Mouse (Mus musculus) hindbrain, embryonic 15.5 days (tissue): ENCODE results near the gene Jpt1. TPM values are rescaled to one million over a fixed set of nuclear protein-coding genes. Genes with fewer than 3 reads are reported as not detected.

Experiments
- ATAC-seq: fragments of 200-750 bp; cut with Nextera tagmentation; 2 replicates; pipeline ENCODE4 v1.8.0; 2017; ENCODE audit warnings: low read depth, moderate number of reproducible peaks, moderate TSS enrichment; ENCODE audit not compliant: low FRiP score
- H3K27ac ChIP-seq: fragments of 300-500 bp; sonication (generic); replicated peaks from 2 replicates; pipeline ENCODE4 v1.5.1; 2015; ENCODE audit warnings: mild to moderate bottlenecking, inconsistent platforms
- H3K27me3 ChIP-seq: fragments of 300-500 bp; sonication (generic); 2 replicates; pipeline ENCODE4 v1.6.1; 2015; ENCODE audit warnings: control low read depth, inconsistent platforms
- H3K36me3 ChIP-seq: fragments of 300-500 bp; sonication (generic); 2 replicates; pipeline ENCODE4 v1.6.1; 2015; ENCODE audit warnings: control low read depth, inconsistent platforms
- H3K4me1 ChIP-seq: fragments of 300-500 bp; sonication (generic); replicated peaks from 2 replicates; pipeline ENCODE4 v1.6.1; 2015; ENCODE audit warnings: control low read depth, inconsistent platforms
- H3K4me2 ChIP-seq: fragments of 300-500 bp; sonication (generic); 2 replicates; pipeline ENCODE4 v1.6.1; 2015; ENCODE audit warnings: moderate library complexity, mild to moderate bottlenecking, inconsistent platforms
- H3K4me3 ChIP-seq: fragments of 300-500 bp; sonication (generic); 2 replicates; pipeline ENCODE4 v1.5.1; 2015; ENCODE audit warnings: mild to moderate bottlenecking, inconsistent platforms
- H3K9ac ChIP-seq: fragments of 300-500 bp; sonication (generic); 2 replicates; pipeline ENCODE4 v1.6.1; 2015; ENCODE audit warnings: inconsistent platforms
- H3K9me3 ChIP-seq: fragments of 300-500 bp; sonication (generic); 2 replicates; pipeline ENCODE4 v1.6.1; 2016; ENCODE audit warnings: control low read depth, inconsistent platforms
- WGBS: fragments of 180-500 bp; shearing (Covaris S2); methylation state at CpG from one replicate; pipeline ENCODE4 v1.1.7; 2015; 5-methylcytosine and 5-hydroxymethylcytosine counted together
- polyA plus RNA-seq: library from polyadenylated mRNA; unstranded; fragments of >200 nt; fragmentation: Nextera tagmentation; extraction: Ambion mirVana; gene quantifications from 2 replicates; pipeline ENCODE4 v1.2.1, GENCODE M21; 2015

Jpt1 gene
- polyA plus RNA-seq, 1 experiment from 2014 or later: 1,399 TPM

DNA sequence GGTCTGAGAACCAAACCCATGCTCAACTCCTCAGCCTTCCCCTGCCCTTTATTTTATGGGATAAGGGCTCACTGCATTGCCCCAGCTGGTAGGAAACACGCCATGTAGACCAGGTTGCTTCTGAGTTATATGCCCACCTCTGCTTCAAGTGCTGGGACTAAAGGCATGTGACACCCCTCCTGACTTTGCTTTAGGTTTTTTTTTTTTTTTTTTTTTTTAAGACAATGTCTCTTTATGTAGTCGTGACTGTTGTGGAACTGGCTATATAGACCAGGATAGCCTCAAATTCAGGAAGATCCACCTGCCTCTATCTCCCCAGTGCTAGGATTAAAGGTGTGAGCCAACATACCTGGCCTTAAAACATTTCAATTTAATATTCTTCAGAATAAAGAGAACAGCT is 8.5 kb upstream of the Jpt1 start:
- H3K27me3 ChIP-seq: no peaks in the 10 kb centered on the region
- ATAC-seq: no peak
- no peaks in the 10 kb centered on the region for H3K4me1 ChIP-seq
- no peaks in the 10 kb centered on the region for H3K9me3 ChIP-seq
- no peak overlapping the region for H3K27ac ChIP-seq
- no peak overlapping the region for H3K4me2 ChIP-seq
- 68% methylated on average over 2 of the region's 2 CpGs for WGBS
- peaks cover 46% of the 10 kb centered on the region for H3K36me3 ChIP-seq
- H3K4me3 ChIP-seq: no peak overlapping the region
- H3K9ac ChIP-seq: no peak overlapping the region

- ATAC-seq: no peak
- no peak overlapping the region for H3K9ac ChIP-seq
- H3K27ac ChIP-seq: no peak overlapping the region
- H3K27me3 ChIP-seq: no peaks in the 10 kb centered on the region
- peaks cover 42% of the 10 kb centered on the region for H3K36me3 ChIP-seq
- no peaks in the 10 kb centered on the region for H3K4me1 ChIP-seq
- 87% methylated on average over 2 of the region's 2 CpGs for WGBS
- no peak overlapping the region for H3K4me2 ChIP-seq
- H3K4me3 ChIP-seq: no peak overlapping the region
- no peaks in the 10 kb centered on the region for H3K9me3 ChIP-seq
Measured at GRCm38 (mm10) chr11:115522238-115522637, 8.1 kb upstream of the Jpt1 start.

DNA sequence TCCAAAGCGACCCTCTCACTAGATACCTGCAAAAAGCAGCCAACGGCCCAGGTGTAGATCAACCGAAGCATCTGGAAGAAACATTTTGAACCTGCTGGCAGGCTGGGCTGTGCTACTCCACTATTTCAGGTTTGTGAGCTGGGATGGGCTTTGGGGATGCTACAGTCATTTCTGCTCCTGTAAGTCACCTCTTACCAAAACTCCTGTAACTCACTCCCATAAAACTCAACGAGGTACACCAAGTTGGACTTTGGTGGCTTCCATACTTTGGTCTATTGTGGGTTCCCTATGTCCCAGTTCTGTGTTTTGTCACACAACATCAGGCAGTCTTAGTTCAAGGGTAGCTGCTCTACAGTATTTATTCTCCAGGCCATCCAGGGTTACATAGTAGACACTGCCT is 6.9 kb upstream of the Jpt1 start:
- H3K4me1 ChIP-seq: no peaks in the 10 kb centered on the region
- no peaks in the 10 kb centered on the region for H3K27me3 ChIP-seq
- WGBS: 87% methylated on average over 4 of the region's 4 CpGs
- no peak for ATAC-seq
- H3K4me3 ChIP-seq: no peak overlapping the region
- H3K4me2 ChIP-seq: no peak overlapping the region
- H3K9ac ChIP-seq: no peak overlapping the region
- H3K27ac ChIP-seq: no peak overlapping the region
- peaks cover 30% of the 10 kb centered on the region for H3K36me3 ChIP-seq
- no peaks in the 10 kb centered on the region for H3K9me3 ChIP-seq

DNA sequence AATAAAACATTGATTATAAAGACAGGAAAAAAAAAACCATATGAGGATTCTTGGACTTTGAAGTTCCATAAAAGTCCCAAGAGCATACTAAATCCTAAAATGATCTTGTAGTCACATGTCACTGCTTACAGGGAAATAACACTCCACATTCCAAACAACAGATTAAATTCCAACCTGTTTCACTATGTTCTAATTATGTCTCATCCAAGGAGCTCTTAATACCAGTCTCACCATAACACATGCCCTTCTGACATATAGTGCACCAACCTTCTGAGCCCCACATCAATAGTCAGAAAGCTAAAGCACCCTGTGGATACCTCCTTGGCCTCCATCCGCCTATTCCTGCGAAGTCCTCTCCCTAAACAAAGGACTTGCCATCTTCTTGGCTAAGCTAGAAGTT is 6.0 kb upstream of the Jpt1 start:
- Histone ChIP-seq H3K4me1 (no peaks in the 10 kb centered on the region), H3K9me3 (no peaks in the 10 kb centered on the region), H3K27ac (no peak overlapping the region), H3K27me3 (no peaks in the 10 kb centered on the region), H3K4me3 (no peak overlapping the region), H3K36me3 (peaks cover 23% of the 10 kb centered on the region), H3K9ac (no peak overlapping the region), H3K4me2 (no peak overlapping the region)
- no peak for ATAC-seq
- WGBS: 59% methylated on average over 2 of the region's 2 CpGs

DNA sequence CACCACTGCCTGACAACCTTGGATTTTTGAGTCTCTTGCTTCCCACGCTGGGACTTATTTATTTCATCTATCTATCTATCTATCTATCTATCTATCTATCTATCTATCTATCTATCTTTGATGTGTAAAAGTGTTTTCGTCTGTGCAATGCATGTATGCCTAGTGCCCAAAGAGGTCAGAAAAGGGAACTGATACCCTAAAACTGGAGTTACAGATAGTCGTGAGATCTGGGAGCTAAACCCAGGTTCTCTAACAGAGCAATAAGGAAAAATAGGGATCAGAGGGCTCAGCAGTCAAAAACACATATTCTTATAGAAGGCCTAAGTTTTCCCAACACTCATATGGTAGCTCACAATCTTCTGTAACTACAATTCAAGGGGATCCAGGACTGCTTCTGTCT is 5.4 kb upstream of the Jpt1 start:
- no peak overlapping the region for H3K9ac ChIP-seq
- no peaks in the 10 kb centered on the region for H3K9me3 ChIP-seq
- no peaks in the 10 kb centered on the region for H3K4me1 ChIP-seq
- no peak for ATAC-seq
- peaks cover 16% of the 10 kb centered on the region for H3K36me3 ChIP-seq
- H3K4me2 ChIP-seq: no peak overlapping the region
- 94% methylated on average over 3 of the region's 3 CpGs for whole genome bisulfite sequencing
- H3K4me3 ChIP-seq: no peak overlapping the region
- no peaks in the 10 kb centered on the region for H3K27me3 ChIP-seq
- no peak overlapping the region for H3K27ac ChIP-seq

DNA sequence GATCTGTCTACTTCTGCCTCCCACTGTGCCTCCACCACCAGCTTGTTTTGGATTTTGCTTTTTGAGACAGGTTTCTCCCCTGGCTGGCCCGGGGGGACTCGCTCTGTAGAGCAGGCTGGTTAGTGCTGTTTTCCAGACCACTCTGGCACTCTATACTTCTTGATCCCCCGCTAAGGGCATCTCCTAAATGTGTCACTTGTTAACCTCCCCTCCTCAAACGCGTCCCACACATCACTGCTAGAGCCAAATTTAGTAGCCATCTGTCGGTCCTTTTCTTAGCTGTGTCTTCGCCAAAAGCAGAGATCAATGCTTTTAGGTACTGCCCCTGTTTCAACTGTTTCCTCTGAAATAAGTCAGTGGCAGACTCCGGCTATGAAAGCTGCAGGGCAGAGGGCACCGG is 4.5 kb upstream of the Jpt1 start:
- WGBS: 71% methylated on average over 9 of the region's 9 CpGs
- no peaks in the 10 kb centered on the region for H3K9me3 ChIP-seq
- H3K4me2 ChIP-seq: no peak overlapping the region
- no peak overlapping the region for H3K4me3 ChIP-seq
- H3K27ac ChIP-seq: no peak overlapping the region
- peaks cover 12% of the 10 kb centered on the region for H3K36me3 ChIP-seq
- H3K27me3 ChIP-seq: no peaks in the 10 kb centered on the region
- H3K4me1 ChIP-seq: no peaks in the 10 kb centered on the region
- ATAC-seq: no peak
- H3K9ac ChIP-seq: no peak overlapping the region

- Histone ChIP-seq H3K27me3 (no peaks in the 10 kb centered on the region), H3K9me3 (no peaks in the 10 kb centered on the region), H3K27ac (no peak overlapping the region), H3K4me1 (peaks cover 6% of the 10 kb centered on the region), H3K4me3 (no peak overlapping the region), H3K9ac (no peak overlapping the region), H3K36me3 (0 out of 2 replicates have a peak, but pooled peaks cover 2% of the 10 kb centered on the region), H3K4me2 (no peak overlapping the region)
- no peak for ATAC-seq
- 81% methylated on average over 5 of the region's 5 CpGs for WGBS
Measured at GRCm38 (mm10) chr11:115516942-115517341, 2.8 kb upstream of the Jpt1 start.

- no peaks in the 10 kb centered on the region for H3K9me3 ChIP-seq
- no peak overlapping the region for H3K27ac ChIP-seq
- 77% methylated on average over 6 of the region's 6 CpGs for WGBS
- ATAC-seq: no peak
- H3K36me3 ChIP-seq: no peaks in the 10 kb centered on the region
- no peak overlapping the region for H3K4me3 ChIP-seq
- H3K4me2 ChIP-seq: peak overlapping the region; percentile 76; the same call in 1 of the 2 replicates
- H3K9ac ChIP-seq: no peak overlapping the region
- no peaks in the 10 kb centered on the region for H3K27me3 ChIP-seq
- peaks cover 25% of the 10 kb centered on the region for H3K4me1 ChIP-seq
Measured at GRCm38 (mm10) chr11:115515021-115515420, 834 bp upstream of the Jpt1 start.

DNA sequence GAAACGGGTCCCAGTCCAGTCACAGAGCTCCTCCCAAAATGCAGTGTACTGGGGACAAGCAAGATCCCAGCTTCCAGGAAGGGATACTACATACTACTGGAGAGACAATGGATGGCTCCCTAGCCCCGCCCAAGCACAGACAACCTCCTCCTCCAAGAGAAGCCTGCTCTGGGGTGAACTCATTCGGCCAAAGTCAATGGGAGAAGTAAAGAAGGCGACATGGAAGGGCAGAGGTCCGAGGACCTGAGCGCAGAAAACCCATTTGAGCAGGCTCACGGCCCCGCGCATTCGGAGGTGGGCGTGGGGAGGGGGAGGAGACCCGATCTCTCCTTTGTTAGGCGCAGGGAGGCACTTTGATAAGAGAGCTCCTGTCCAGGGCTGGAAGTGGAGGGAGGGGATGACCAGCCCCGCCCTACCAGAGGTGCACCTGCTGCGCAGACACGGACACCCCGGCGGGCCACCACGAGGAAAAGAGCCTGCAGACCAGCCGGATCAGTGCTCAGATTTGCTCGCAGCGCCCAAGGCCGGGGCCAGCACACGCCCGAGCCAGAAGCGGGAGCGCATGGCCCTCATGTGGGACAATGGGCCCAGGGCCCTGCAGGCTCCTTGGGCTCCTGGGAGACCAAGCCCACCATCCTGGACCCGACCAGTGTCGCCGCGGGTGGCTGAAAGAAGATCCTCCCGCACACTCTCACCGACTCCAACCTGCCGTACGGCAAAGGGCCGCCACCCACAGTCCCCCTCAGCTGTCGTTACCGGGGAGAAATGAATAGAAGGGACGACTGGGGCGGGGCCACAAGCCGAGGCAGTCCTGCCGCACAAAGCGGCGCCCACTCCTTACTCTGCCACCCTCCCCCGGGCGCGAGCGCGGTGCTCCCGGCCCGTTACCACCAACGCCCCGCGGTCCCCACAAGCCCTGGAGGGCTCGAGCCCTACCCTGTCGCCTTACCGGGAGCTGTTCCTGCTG is 633 bp downstream of the Jpt1 start:
- Histone ChIP-seq H3K4me2 (peak overlapping the region; percentile 76), H3K4me1 (peaks cover 34% of the 10 kb centered on the region), H3K4me3 (peak overlapping the region; percentile 98), H3K27ac (peak overlapping the region; percentile 91), H3K9me3 (no peaks in the 10 kb centered on the region), H3K27me3 (no peaks in the 10 kb centered on the region), H3K9ac (peak overlapping the region; percentile 99), H3K36me3 (no peaks in the 10 kb centered on the region)
- peak; percentile 71 for ATAC-seq
- WGBS: under 1% methylated on average over 57 of the region's 57 CpGs

DNA sequence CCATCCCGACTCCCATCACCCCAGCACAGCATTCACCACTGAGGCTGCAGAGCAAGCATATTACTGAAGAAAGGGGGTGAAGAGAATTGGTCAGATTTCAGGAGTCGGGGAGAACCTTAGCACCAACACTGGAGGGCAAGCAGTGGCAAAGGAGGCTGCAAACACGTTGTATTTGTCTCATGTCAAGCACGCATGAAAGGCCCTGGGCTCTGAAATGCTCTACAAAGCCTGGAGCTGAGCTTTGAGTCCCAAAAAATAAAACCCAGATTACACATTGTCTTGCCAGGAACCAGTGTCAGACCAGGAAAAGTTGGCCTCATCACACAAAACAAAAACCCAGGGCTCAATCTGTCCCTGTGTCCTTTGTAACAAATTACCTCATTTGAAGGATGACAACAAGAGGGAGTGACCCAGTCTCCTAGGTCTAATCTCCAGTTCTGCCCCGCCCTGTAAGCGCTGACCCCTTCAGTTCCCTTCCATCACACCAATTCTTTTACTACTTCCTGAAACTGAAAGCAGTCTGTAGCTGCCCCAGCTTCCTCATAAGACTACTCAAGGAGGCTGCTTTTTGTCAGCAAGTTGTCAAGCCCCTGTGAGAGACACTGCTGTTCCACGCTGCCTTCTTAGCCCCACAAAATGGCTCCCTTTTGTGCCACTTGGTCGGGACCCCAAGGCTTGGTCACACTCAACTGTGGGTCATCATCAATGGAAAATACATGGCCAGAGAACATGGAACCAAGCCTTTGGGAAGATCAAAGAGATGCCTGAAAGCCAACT is 1.6 kb downstream of the Jpt1 start:
- peak overlapping the region; percentile 76 for H3K4me2 ChIP-seq
- H3K27ac ChIP-seq: peak overlapping the region; percentile 91
- H3K9ac ChIP-seq: peak overlapping the region; percentile 99

GRCm38 (mm10) chr11:115512004-115512403 is 2.2 kb downstream of the Jpt1 start:
- no peaks in the 10 kb centered on the region for H3K27me3 ChIP-seq
- no peaks in the 10 kb centered on the region for H3K36me3 ChIP-seq
- 10% methylated on average over 3 of the region's 3 CpGs for WGBS
- peak overlapping the region; percentile 91 for H3K27ac ChIP-seq
- peak overlapping the region; percentile 99 for H3K9ac ChIP-seq
- peak overlapping the region; percentile 76 for H3K4me2 ChIP-seq
- H3K9me3 ChIP-seq: no peaks in the 10 kb centered on the region
- H3K4me1 ChIP-seq: peaks cover 50% of the 10 kb centered on the region
- H3K4me3 ChIP-seq: peak overlapping the region; percentile 98
- no peak for ATAC-seq

More for the DNA sequence above, 1.6 kb downstream of the Jpt1 start:
- no peaks in the 10 kb centered on the region for H3K36me3 ChIP-seq
- H3K4me3 ChIP-seq: peak overlapping the region; percentile 98
- WGBS: 9% methylated on average over 8 of the region's 8 CpGs
- H3K9me3 ChIP-seq: no peaks in the 10 kb centered on the region
- H3K4me1 ChIP-seq: peaks cover 44% of the 10 kb centered on the region
- ATAC-seq: no peak
- H3K27me3 ChIP-seq: no peaks in the 10 kb centered on the region

GRCm38 (mm10) chr11:115511121-115511520 is 3.1 kb downstream of the Jpt1 start:
- Histone ChIP-seq H3K36me3 (no peaks in the 10 kb centered on the region), H3K4me1 (peaks cover 56% of the 10 kb centered on the region), H3K4me2 (peak overlapping the region; percentile 76), H3K27ac (no peak overlapping the region), H3K9ac (peak overlapping the region; percentile 99), H3K4me3 (peak overlapping the region; percentile 98), H3K9me3 (no peaks in the 10 kb centered on the region), H3K27me3 (no peaks in the 10 kb centered on the region)
- 51% methylated on average over 2 of the region's 2 CpGs for WGBS
- no peak for ATAC-seq
